Mouse (Mus musculus) 3T3-L1 (cell line): ENCODE results near the gene Olfr697.
"Not testable (repeated sequence)": the region's sequence is repeated elsewhere in the genome, so short reads cannot be mapped to it uniquely, and the experiment has no call there.

Experiments used
- DNase-seq: peaks from one replicate; pipeline ENCODE4 v3.0.0-alpha.2; 2015; ENCODE audit warnings: low read depth, low spot score

The Olfr697 gene

DNA sequence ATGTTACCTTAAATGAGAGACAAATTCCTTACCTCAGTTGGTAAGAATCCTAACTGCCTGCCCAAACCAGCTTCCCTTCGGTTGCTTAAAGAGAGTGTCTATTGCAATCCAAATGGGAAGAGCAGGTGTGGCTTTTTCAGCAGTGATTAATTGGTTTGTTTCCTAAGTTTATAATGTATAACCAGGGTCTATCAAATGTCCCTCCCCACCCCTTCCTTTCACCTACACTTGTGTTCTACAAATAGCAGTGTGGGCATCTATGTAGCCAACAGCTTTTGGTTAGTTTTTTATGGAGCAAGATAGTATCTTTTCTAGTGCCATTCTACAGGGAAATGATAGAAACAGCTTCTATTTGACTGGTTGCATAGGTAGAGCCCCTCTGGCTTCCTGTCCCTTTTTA lies at the start of gene Olfr697:
Olfr697 (minus strand) TSS at position 101 of the 400 bp plus-strand sequence.
- no peak for DNase-seq

DNA sequence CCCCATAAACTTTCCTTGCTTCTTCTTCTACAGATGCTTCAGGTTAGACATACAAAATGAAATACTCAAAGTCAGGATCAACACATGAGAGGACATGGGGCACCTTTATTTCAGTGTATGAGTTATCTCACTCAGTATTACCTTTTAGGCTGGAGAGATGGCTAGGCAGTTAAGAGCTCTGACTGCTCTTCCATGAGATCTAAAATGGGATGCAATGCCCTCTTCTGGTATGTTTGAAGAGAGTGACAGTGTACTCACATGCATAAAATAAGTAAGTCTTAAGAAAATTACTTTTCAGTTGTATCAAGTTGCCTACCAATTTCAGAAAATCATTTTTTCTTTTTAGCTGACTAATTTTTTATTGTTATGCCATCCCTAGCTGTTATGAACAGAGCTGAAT lies 46.1 kb upstream of the Olfr697 start:
- no peak for DNase-seq

DNA sequence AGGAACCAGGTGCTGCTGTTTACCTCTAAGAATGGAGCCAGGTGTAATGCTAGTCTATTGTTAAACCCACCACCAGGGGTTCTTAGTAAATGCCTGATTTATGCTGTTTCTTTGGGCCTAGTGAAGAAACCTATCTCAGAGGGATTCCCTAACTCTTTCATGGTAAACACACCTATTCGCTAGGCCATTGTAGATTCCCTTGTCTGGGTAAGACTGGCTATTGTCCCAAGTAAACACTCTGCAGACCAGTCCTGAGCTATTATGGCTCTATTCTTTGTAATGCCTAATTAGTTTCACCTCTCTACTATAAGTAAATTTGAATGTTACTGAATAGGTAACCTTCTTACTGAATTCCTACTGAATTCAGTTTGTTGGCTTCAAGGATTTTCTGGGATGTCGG lies 18.8 kb upstream of the Olfr697 start:
- not testable (repeated sequence) for DNase-seq

DNA sequence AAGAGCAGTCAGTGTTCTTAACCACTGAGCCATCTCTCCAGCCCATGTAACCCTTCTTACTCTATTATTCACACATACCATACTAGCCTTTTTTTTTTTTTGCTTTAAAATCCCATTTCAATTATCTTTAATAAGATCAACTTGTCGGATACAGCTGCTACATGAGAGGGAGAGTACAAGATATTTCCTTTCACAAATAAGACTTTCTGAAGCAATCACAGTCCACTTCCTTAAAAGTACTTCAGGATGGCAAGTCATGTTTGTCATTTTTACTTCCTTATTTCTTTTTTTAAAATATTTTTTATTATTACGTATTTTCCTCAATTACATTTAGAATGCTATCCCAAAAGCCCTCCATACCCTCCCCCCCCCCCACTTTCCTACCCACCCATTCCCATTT lies 16.6 kb upstream of the Olfr697 start:
- no peak for DNase-seq

DNA sequence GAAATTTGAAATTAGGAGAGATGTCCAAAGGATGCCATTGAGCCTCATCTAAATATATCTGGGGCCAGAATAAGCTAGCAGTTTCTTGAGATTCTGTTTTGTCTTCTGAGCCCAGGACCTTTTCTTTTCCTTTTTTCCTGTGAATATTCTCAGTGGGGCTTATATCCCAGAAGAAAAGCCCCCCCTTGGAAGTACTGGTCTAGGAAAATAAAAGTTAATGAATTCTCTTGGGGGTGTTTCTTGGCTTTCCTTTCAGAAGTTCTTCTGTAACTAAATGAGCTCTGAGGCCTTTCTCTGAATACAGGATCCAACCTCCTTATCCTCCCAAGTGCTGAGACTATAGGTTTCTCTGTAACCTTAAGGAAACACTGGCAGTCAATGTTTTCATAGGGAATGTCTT lies 13.1 kb upstream of the Olfr697 start, which contains the start of gene Olfr698:
Olfr698 (minus strand) TSS at position 101 of the 400 bp plus-strand sequence.
- DNase-seq: no peak

DNA sequence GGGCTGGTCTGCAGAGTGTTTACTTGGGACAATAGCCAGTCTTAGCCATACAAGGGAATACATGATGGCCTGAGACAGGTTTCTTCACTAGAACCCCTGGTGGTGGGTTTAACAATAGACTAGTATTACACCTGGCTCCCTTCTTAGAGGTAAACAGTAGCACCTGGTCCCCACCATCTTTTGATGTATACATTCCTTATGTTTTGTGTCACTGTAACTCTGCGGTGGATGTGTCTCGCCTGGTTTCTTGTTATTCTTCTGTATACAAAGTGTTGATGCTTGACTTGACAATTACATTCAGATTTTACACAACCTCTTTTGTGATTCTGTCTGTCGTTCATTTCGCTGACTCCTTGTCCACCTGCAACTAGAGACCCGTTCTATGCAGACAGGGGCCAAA lies 3.6 kb upstream of the Olfr697 start:
- DNase-seq: no peak

DNA sequence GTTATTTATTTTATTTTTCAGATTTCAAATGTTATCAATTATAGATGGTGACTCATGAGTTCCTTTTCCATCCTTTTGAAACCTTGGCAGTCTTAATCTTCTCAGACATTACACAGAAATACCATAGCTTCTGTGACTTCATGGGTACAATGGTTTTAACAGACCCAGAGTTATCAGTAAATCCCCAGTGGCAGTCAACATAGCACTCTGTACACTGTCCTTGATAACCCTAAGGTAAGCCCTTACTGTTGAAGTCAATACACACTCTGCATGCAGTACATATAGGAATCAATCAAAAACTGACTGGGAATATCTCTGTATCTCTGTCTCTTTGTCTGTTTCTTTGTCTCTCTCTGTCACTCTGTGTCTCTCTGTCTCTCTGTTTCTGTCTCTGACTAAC lies 5.2 kb downstream of the Olfr697 start:
- no peak for DNase-seq

DNA sequence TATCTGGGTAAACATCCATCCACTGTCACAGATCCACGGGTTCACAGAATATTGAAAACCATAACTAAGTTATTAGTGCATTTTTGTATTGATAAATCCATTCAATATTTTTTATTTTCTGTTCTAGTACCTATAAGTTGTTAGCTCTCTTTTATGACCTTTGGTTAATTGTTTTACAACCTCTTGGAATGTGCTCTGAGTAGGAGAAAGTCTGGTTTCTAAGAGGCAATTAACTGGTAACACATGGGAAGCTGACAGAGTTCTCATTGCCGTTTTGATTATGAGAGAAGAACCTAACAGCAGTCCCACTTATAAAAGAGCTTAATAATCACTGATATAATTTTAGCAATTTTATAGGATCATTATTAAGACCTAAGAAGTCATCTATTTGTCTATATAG lies 8.5 kb downstream of the Olfr697 start:
- no peak for DNase-seq

DNA sequence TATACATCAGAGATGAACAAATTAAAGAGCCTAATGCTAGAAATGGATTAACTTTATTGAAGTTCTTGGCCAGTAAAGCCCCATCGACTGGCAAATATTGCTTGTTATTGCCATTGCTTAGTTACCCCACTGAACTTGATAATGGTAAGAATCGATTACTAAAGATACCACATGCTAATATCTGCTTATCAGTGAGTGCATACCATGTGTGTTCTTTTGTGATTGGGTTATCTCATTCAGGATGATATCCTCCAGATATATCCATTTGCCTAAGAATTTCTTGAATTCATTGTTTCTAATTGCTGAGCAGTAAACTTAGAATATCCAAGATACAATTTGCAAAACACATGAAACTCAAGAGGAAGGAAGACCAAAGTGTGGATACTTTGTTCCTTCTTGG lies 16.6 kb downstream of the Olfr697 start:
- DNase-seq: not testable (repeated sequence)

DNA sequence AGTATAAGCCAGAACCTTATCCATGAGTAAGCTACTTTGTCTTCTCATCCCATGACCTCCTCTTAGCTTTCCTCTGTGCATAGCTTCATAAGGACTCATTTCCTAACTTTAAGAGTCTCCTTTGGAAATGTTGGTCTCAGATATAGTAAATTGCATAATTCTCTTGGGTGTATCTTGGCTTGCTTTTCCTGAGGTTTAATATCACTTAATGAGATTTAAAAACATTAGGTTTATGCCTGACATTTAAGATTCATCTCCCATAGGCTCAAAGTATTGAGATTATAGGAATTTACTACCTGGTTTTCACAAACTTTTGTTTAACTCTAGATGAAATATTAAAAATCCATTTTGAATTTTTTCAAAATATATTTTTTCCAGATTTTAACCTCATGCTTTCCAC lies 25.9 kb downstream of the Olfr697 start, which contains the start of gene Olfr695:
Olfr695 (minus strand) TSS at position 101 of the 400 bp plus-strand sequence.
- no peak for DNase-seq

DNA sequence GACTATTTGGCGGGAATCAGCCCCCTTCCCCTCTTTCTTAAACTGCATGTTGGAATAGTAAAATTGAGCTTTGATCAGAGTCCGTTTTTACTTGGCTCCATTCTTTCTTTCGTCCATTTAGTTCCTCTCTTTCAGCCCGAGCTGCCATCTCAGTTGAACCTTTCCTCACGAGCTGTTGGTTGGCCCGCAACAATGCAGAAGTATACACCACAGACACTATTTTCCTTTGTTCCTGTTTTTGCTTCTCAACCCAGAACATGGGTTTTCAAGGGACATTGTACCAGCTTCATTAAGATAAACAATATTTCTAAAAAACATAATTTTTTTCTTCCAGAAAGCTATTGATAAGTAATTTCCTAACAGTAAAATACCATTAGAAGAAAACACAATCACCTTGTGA lies 30.8 kb downstream of the Olfr697 start:
- no peak for DNase-seq

DNA sequence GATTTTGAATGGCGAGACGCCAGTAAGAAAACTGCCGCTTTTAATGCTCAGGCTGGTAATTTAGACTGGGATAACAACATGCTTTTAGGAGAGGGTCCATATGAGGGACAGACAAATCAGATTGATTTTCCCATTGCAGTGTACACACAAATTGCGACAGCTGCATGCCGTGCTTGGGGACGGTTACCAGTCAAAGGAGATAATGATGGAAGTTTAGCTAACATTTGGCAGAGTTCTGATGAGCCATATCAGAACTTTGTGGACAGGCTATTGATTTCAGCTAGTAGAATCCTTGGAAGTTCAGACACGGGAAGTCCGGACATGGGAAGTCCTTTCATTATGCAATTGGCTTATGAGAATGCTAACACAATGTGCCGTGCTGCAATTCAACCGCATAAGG lies 34.5 kb downstream of the Olfr697 start:
- DNase-seq: not testable (repeated sequence)

DNA sequence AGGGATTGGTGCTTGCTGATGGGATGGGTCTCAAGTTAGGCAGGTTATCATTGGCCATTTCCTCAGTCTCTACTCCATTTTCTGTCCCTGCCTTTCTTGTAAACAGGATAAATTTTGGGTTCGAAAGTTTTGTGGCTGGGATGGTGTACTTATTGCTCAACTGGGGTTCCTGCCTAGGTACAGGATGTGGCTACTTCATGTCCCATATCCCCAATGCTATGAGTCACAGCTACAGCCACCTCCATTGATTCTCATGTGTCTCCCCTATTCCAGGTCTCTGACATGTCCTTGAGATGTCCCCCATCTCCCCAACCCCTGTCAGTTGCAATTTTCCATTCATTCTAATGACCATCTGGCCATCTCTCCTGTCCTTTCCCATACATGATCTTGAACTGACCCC lies 45.4 kb downstream of the Olfr697 start:
- DNase-seq: no peak

DNA sequence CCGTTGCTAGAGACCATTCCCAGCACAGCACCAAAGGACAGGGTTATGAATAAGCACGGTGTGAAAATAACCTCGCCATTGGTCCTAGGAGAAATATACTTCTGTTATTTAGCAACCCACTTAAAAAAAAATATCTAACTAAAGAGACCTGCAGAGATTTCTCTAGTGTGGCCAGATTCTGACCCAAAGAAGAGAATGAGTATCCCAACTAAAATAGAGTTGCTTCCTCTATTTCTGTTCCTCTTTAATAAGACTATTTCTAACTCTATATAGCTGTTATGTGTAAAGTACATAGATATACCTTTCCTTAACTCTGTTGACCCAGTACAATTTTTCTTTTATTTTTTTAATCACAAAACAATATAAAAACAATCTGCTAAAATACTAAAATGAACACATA lies 49.3 kb downstream of the Olfr697 start:
- no peak for DNase-seq

DNA sequence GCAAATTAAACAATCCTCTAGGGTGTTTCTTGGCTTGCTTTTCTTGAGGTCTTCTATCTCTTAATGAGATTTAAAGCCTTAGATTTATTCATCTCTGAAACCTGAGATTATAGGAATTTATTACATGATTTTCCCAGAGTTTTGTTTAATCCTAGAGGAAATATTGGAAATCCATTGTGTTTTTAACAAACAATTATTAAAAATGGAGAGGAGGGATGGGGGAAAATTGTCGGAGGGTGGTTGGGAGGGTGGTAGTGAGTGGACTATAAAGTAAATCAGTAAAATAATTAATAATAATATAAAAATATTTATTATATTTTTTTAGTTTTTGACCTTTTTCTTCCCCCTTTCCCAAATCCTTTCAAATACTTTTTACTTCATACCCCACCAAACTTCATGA lies 50.5 kb downstream of the Olfr697 start, which contains the start of gene Olfr694:
Olfr694 (minus strand) TSS at position 101 of the 400 bp plus-strand sequence.
- no peak for DNase-seq
